Mouse (Mus musculus): Measurements from ENCODE around the gene Otulinl.

Otulinl gene

DNA sequence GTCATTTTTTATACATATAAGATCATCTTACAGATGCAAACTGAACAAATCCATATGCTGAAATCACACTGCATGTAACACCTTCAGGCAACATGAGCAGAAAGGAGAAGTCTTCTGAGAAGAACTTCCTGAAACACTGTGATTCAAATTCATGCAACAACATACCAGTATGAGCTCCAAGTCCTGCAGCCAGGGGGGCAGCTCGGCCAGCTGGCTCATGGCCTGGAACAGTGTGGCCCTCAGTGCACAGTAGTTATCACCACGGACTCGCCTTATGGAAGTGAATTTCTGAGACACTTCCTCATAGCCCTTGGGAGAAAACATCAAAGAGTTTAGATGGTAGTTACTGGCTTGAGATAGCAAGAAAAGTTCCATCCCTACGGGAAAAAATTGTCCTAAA is 65.2 kb downstream of the Otulinl start:
- DNase-seq (ENCODE audit: low read depth): no peak

DNA sequence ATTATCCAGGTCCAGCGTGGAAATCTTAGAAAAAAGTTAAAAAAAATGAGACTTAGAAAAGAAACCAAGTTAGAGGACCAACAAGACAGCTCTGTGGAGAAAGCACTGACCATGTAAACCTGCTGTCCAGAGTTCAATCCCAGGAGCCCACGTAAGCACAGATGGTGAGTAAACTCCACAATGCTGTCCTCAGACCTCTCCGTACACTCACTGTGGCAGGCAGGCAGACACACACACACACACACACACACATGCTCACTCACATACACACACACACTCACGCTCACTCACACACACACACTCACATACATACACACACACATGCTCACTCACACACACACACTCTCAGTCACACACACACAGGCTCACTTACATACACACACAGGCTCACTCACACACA is 68.1 kb downstream of the Otulinl start:
- no peak for DNase-seq (ENCODE audit: low read depth)

DNA sequence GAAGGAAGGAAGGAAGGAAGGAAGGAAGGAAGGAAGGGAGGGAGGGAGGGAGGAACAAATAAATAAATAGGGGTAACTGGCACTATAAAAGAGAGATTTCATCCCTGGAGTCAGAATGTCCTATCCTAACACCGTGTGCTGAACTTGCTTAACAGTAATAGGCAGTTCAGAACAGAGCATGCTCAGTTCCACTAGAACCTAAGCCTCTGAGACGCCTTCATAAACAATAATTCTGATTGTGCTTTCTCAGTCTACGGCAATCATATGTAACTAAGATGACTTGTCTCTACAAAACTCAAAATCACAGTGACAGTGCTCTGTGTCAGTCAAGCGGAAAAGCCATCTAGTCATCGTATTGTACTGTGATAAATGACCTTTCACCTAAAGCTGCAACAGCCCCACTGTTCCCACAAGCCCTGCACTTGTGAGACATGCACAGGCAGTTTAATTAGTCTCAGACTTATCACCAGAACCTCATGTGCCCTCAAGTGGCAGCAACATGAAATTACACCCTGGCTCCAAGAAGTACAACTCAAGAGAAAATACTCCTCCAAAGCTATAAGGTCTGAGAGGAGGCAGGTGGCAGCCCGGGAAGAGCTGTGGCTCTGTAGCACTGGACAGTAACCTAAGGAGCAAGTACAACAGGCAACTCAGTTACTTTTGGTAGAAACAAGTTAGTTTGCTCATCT is 68.7 kb downstream of the Otulinl start:
- peak; percentile 52 for DNase-seq (ENCODE audit: low read depth)

DNA sequence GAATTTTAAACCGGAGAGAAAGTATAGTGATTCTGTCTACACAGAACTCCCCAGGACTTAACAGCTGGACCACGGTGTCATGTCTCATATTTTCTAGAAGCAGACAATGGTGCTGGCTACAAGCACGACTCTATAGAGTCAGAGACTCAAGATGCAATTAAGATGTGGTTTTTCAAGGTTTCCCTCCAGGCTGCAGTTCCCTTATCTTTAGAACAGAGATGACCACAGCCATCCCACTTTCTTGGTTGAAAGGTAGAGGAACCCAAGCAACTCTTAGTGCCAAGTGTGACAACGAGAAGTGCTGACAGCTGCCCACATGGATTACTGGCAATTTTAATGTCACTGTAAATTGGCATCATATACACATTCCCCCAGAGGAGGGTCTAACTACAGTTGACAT is 71.8 kb downstream of the Otulinl start:
- DNase-seq (ENCODE audit: low read depth): no peak

DNA sequence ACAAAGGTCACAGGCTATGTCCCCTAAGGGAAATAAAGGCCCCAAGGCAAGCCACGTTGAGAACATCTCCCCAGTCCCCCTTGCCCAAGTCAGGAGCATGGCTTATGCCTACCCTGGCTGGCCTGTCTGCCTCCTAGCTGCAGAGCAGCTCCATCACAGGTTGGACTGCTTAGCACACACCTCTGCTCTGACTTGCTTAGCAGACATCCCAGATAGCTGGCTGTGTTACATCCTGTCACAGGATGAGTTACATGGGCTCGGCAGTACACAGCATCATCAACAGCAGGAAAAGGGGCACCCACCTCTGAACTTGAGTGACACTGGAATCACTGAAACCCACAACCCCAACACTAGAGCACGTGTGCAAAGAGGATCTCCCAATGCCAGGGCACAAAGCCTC is 76.1 kb downstream of the Otulinl start:
- DNase-seq (ENCODE audit: low read depth): no peak

All from c-Kit-positive CD71-positive TER-119-negative erythroid progenitor cells, embryonic 14.5 days (primary cell).